Mouse (Mus musculus) CD4-positive naive resting alpha-beta T cell, adult 76 days (primary cell): Measurements from ENCODE around the gene Cldn34c2. TPM values are rescaled to one million over a fixed set of nuclear protein-coding genes. Genes with fewer than 3 reads are reported as not detected.

Source experiments
- total RNA-seq: library from RNA; stranded (reverse); gene quantifications from one replicate; pipeline ENCODE4 v1.2.4, GENCODE M21; 2023

Cldn34c2 gene
- not detected for total RNA-seq

GRCm38 (mm10) chrX:123581400-123581799, at the start of gene Cldn34c2:
TSS of gene Cldn34c2 (plus strand) at chrX:123581700.

Other genes starting within 250 kb of the Cldn34c2 start
- gene Gm17467, start 123.1 kb downstream of the Cldn34c2 start, total RNA-seq = not detected
- not detected for gene Cldn34c3, start 212.0 kb downstream of the Cldn34c2 start, total RNA-seq